Mouse (Mus musculus) ES-E14 (cell line): ENCODE measurements around the gene Psmb2.

Source experiments
- CHD2 ChIP-seq: IDR thresholded peaks from 2 replicates; pipeline ENCODE4 v1.6.1; 2014; ENCODE audit warnings: mild to moderate bottlenecking, low read depth, low read length, inconsistent platforms
- HCFC1 ChIP-seq: IDR thresholded peaks from 2 replicates; pipeline ENCODE4 v1.6.1; 2012; ENCODE audit warnings: low read length, inconsistent platforms, borderline replicate concordance; ENCODE audit not compliant: insufficient read depth

DNA sequence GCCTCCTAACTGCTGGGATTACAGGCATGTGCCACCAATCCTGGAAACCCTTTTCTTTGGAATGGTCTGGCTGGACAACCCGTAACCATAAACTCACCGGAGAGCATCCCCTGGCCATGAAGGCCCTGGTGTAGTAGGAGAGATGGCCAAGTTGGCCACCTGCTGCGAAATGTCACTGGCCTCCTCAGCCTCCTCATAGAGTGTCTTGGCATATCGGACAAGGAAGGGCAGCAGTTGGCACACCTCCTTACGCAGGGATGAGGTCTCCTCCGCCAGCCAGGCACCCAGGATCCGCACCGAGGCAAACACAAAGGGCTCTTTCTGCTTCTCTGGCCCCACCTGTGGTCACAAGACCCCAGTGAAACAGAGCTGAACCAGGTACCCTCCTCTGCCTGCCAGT lies 71.0 kb downstream of the Psmb2 start:
- TF ChIP-seq CHD2 (no peak), HCFC1 (no peak)
